Mouse (Mus musculus) kidney, embryonic 16.5 days (tissue): ENCODE measurements around the gene B3galt1. TPM values are rescaled to one million over a fixed set of nuclear protein-coding genes. Genes with fewer than 3 reads are reported as not detected.

Source experiments
- ATAC-seq: fragments of 200-750 bp; cut with Nextera tagmentation; 2 replicates; pipeline ENCODE4 v1.8.0; 2017; ENCODE audit warnings: moderate TSS enrichment; ENCODE audit not compliant: low FRiP score, low TSS enrichment
- H3K27ac ChIP-seq: fragments of 300-500 bp; sonication (generic); 2 replicates; pipeline ENCODE4 v1.5.1; 2014; ENCODE audit warnings: low read length
- H3K27me3 ChIP-seq: fragments of 300-500 bp; sonication (generic); 2 replicates; pipeline ENCODE4 v1.6.1; 2014; ENCODE audit warnings: low read length, control low read depth, mixed read lengths; ENCODE audit not compliant: insufficient read depth
- H3K36me3 ChIP-seq: fragments of 300-500 bp; sonication (generic); 2 replicates; pipeline ENCODE4 v1.6.1; 2014; ENCODE audit warnings: low read length, control low read depth, mixed read lengths; ENCODE audit not compliant: insufficient read depth
- H3K4me1 ChIP-seq: fragments of 300-500 bp; sonication (generic); 2 replicates; pipeline ENCODE4 v1.6.1; 2014; ENCODE audit warnings: low read length, control low read depth, mixed read lengths; ENCODE audit not compliant: insufficient read depth
- H3K4me2 ChIP-seq: fragments of 300-500 bp; sonication (generic); replicated peaks from 2 replicates; pipeline ENCODE4 v1.6.1; 2014; ENCODE audit warnings: low read depth, low read length
- H3K4me3 ChIP-seq: fragments of 300-500 bp; sonication (generic); 2 replicates; pipeline ENCODE4 v1.5.1; 2014; ENCODE audit warnings: mild to moderate bottlenecking, low read length
- H3K9ac ChIP-seq: fragments of 300-500 bp; sonication (generic); replicated peaks from 2 replicates; pipeline ENCODE4 v1.6.1; 2014; ENCODE audit warnings: low read length
- H3K9me3 ChIP-seq: fragments of 300-500 bp; sonication (generic); 2 replicates; pipeline ENCODE4 v1.6.1; 2016; ENCODE audit warnings: low read length, control low read depth
- WGBS: fragments of 180-500 bp; shearing (Covaris S2); extraction: QIAGEN DNeasy Blood & Tissue Kit; methylation state at CpG from one replicate; pipeline ENCODE4 v1.1.7; 2014; 5-methylcytosine and 5-hydroxymethylcytosine counted together
- polyA plus RNA-seq: library from polyadenylated mRNA; unstranded; fragments of >200 nt; fragmentation: Nextera tagmentation; extraction: Ambion mirVana; gene quantifications from 2 replicates; pipeline ENCODE4 v1.2.1, GENCODE M21; 2015

B3galt1 gene
- 4.9 and 7.4 TPM in 2 replicates for polyA plus RNA-seq

GRCm38 (mm10) chr2:67565480-67566331, at the start of gene B3galt1:
Gene B3galt1 (plus strand): TSS chr2:67565871.
- WGBS = under 1% methylated on average over 81 of the region's 83 CpGs
- H3K4me3 ChIP-seq = peak within 1 kb of the TSS; percentile 70
- peaks cover 17% of the 10 kb centered on the region for H3K4me1 ChIP-seq
- no peak within 1 kb of the TSS for H3K27ac ChIP-seq
- peaks cover 8% of the 10 kb centered on the region; the same call in 1 of the 2 replicates for H3K27me3 ChIP-seq
- H3K36me3 ChIP-seq = no peaks in the 10 kb centered on the region
- H3K9me3 ChIP-seq = no peaks in the 10 kb centered on the region
- ATAC-seq = peak; percentile 97
- peak within 1 kb of the TSS; percentile 92 for H3K4me2 ChIP-seq
- peak within 1 kb of the TSS; percentile 71 for H3K9ac ChIP-seq

- Histone ChIP-seq H3K4me2 (no peak overlapping the region), H3K9ac (no peak overlapping the region), H3K27ac (no peak overlapping the region), H3K36me3 (no peaks in the 10 kb centered on the region), H3K4me3 (no peak overlapping the region), H3K9me3 (no peaks in the 10 kb centered on the region), H3K4me1 (no peaks in the 10 kb centered on the region), H3K27me3 (no peaks in the 10 kb centered on the region)
- ATAC-seq = no peak
- 89% methylated on average over 7 of the region's 7 CpGs for WGBS
These were observed 49.3 kb upstream of the B3galt1 start for GRCm38 (mm10) chr2:67516405-67516804.

GRCm38 (mm10) chr2:67535347-67535746, 30.3 kb upstream of the B3galt1 start:
- ATAC-seq = no peak
- H3K27me3 ChIP-seq = no peaks in the 10 kb centered on the region
- 96% methylated on average over 2 of the region's 2 CpGs for WGBS
- H3K36me3 ChIP-seq = no peaks in the 10 kb centered on the region
- H3K4me1 ChIP-seq = no peaks in the 10 kb centered on the region
- H3K9me3 ChIP-seq = no peaks in the 10 kb centered on the region
- H3K27ac ChIP-seq = no peak overlapping the region
- no peak overlapping the region for H3K4me2 ChIP-seq
- no peak overlapping the region for H3K4me3 ChIP-seq
- H3K9ac ChIP-seq = no peak overlapping the region

DNA sequence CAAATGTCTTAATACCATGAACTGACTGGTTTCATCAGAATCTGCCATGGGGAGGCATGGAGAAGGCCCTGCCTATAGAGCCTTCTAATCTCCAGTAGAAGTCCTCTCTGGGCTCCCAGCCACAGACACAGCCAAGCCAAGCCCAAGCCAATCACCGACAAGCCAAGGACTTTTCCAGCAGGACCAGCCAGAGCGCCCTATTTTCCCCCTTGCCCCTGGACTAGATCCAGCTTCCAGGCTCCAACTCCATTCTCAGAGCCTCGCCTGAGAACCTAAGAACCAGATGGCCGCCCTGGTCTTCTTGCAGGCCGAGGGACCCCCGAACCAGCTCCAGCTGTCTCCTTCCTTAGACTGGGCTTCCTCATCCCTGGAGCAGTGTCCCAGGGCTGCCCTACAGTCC, 26.2 kb upstream of the B3galt1 start:
- H3K27me3 ChIP-seq = no peaks in the 10 kb centered on the region
- ATAC-seq = no peak
- 92% methylated on average over 6 of the region's 6 CpGs for WGBS

GRCm38 (mm10) chr2:67541957-67542696, 23.5 kb upstream of the B3galt1 start:
- Histone ChIP-seq H3K36me3 (no peaks in the 10 kb centered on the region), H3K9ac (no peak overlapping the region), H3K4me3 (no peak overlapping the region), H3K4me2 (no peak overlapping the region), H3K27ac (no peak overlapping the region), H3K4me1 (no peaks in the 10 kb centered on the region), H3K9me3 (no peaks in the 10 kb centered on the region), H3K27me3 (no peaks in the 10 kb centered on the region)
- WGBS = 64% methylated on average over 11 of the region's 11 CpGs
- no peak for ATAC-seq

More for the DNA sequence above, 26.2 kb upstream of the B3galt1 start:
- Histone ChIP-seq H3K36me3 (no peaks in the 10 kb centered on the region), H3K9ac (no peak overlapping the region), H3K27ac (no peak overlapping the region), H3K4me1 (no peaks in the 10 kb centered on the region), H3K9me3 (no peaks in the 10 kb centered on the region), H3K4me2 (no peak overlapping the region), H3K4me3 (no peak overlapping the region)

GRCm38 (mm10) chr2:67544426-67544825, 21.2 kb upstream of the B3galt1 start:
- Histone ChIP-seq H3K9me3 (no peaks in the 10 kb centered on the region), H3K27ac (no peak overlapping the region), H3K9ac (no peak overlapping the region), H3K4me2 (no peak overlapping the region), H3K36me3 (no peaks in the 10 kb centered on the region), H3K27me3 (no peaks in the 10 kb centered on the region), H3K4me1 (no peaks in the 10 kb centered on the region), H3K4me3 (no peak overlapping the region)
- 74% methylated on average over 8 of the region's 8 CpGs for WGBS
- no peak for ATAC-seq

DNA sequence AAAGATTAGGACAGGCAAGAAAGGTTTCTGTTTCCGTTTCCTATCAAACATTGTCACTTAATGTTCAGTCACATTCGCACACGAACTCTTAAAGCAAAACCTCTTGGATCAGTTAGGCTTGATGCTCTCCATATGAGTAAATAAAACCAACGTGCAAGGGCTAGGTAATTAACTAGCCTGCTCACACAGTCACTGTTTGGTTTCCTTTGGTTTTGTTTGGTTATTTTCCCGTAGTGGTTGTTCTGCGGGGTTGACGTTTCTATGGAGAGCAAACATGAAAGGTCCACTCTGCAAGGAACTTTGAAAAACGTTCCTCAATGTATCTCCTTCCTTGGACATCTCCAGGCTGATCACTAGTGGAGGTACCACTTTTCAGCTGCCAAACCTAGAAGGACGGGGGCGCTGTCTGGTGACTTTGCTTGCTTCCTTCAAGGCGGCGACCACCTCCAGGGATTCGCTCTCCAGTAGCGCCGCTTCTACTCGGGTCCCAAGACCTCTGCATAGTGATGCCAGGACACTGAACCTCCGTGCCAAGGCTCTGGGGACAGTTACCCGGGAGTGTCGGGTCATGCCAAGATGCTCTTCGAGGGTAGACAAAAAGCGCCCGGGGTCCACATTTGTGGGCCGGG, 706 bp upstream of the B3galt1 start:
- WGBS = 4% methylated on average over 23 of the region's 23 CpGs
- H3K4me3 ChIP-seq = peak overlapping the region; percentile 70

DNA sequence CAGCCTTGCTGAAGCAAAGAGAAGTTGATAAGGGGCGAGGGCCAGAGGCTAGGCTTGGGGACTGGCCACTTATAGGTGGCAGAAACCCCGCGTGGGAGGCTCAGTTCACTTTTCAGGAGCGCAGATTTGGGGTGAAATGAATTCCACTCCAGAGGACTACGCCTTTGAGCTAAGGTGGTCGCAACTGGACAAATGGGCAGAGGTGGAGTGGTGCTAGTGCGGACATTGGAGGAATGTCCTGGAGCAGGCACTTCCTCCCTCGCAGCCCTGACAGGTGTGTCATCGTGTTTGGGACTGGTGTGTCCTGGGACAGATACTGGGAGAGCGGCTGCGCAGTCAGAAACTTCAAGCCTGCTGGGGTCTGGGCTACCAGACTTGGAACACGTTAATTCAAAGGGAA, 895 bp downstream of the B3galt1 start:
- ATAC-seq = 0 out of 2 replicates have a peak, but pooled peaks have one; percentile 16
- H3K36me3 ChIP-seq = no peaks in the 10 kb centered on the region
- H3K4me3 ChIP-seq = peak overlapping the region; percentile 70
- peak overlapping the region; percentile 71 for H3K9ac ChIP-seq
- H3K4me2 ChIP-seq = peak overlapping the region; percentile 92
- no peaks in the 10 kb centered on the region for H3K9me3 ChIP-seq
- H3K27me3 ChIP-seq = peaks cover 8% of the 10 kb centered on the region; the same call in 1 of the 2 replicates
- H3K27ac ChIP-seq = no peak overlapping the region
- WGBS = under 1% methylated on average over 12 of the region's 12 CpGs
- H3K4me1 ChIP-seq = peaks cover 17% of the 10 kb centered on the region

More for the DNA sequence above, 706 bp upstream of the B3galt1 start:
- Histone ChIP-seq H3K9ac (peak overlapping the region; percentile 44; the same call in 1 of the 2 replicates), H3K27me3 (peaks cover 8% of the 10 kb centered on the region; the same call in 1 of the 2 replicates), H3K4me2 (peak overlapping the region; percentile 92), H3K36me3 (no peaks in the 10 kb centered on the region), H3K27ac (no peak overlapping the region), H3K4me1 (peaks cover 17% of the 10 kb centered on the region), H3K9me3 (no peaks in the 10 kb centered on the region)
- ATAC-seq = peak; percentile 87

DNA sequence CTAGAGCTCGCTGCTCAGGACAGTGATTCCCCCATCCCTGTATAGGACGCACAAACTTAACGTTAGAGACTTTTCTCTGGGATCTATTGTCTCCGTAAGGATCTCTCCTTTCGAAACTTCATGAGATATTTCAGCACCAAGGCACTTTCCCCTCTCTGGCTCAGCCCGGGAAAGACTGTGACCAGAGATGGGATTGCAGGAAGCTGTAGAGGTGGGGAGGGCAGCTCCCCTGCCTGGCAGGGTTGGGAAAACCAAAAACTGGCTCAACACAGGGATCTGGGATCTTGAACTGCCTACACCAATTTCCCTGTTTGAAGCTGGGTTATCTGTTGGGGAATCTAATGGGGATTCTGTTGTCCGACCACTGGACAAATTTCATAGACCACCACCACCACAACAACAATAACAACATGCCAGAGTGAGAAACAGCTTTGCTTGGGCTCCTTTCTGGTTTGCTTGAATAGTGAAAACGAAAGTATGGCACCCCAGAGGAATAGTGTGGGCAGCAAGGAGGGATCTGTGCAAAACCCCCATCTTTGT, 1.5 kb downstream of the B3galt1 start:
- peak overlapping the region; percentile 70 for H3K4me3 ChIP-seq
- peak overlapping the region; percentile 92 for H3K4me2 ChIP-seq
- peaks cover 17% of the 10 kb centered on the region for H3K4me1 ChIP-seq
- ATAC-seq = no peak
- H3K9me3 ChIP-seq = no peaks in the 10 kb centered on the region
- H3K9ac ChIP-seq = no peak overlapping the region
- H3K27me3 ChIP-seq = peaks cover 8% of the 10 kb centered on the region; the same call in 1 of the 2 replicates
- H3K36me3 ChIP-seq = no peaks in the 10 kb centered on the region
- H3K27ac ChIP-seq = no peak overlapping the region
- WGBS = 15% methylated on average over 8 of the region's 8 CpGs
